Mouse (Mus musculus) liver, postnatal 0 days (tissue): Measurements from ENCODE around the gene Irak1bp1.

Experiments
- CTCF ChIP-seq: sonication (generic); IDR thresholded peaks from 2 replicates; pipeline ENCODE4 v1.5.1; 2016; ENCODE audit warnings: antibody characterized with exemption, low read depth
- EP300 ChIP-seq: IDR thresholded peaks from 2 replicates; pipeline ENCODE4 v1.6.1; 2016; ENCODE audit warnings: antibody characterized with exemption, low read depth, mild to moderate bottlenecking

- TF ChIP-seq CTCF (no peak), EP300 (no peak)
Observed at GRCm38 (mm10) chr9:82854973-82855614, 25.8 kb downstream of the Irak1bp1 start.
